Mouse (Mus musculus): ENCODE measurements around the gene Rapgef4.
"Not testable (repeated sequence)": the region's sequence is repeated elsewhere in the genome, so short reads cannot be mapped to it uniquely, and the experiment has no call there.

Gene Rapgef4

GRCm38 (mm10) chr2:72031717-72032116 lies 50.7 kb downstream of the Rapgef4 start:
- DNase-seq: no peak

- DNase-seq: peak; percentile 84 to 90
Observed at GRCm38 (mm10) chr2:72035616-72036015, 54.6 kb downstream of the Rapgef4 start.

GRCm38 (mm10) chr2:72037357-72037756 lies 56.3 kb downstream of the Rapgef4 start:
- DNase-seq: no peak

- peak; percentile 86 to 91 for DNase-seq
Observed at GRCm38 (mm10) chr2:72038235-72038634, 57.2 kb downstream of the Rapgef4 start.

- peak; percentile 79 to 82 for DNase-seq
Observed at GRCm38 (mm10) chr2:72038651-72039251, 57.7 kb downstream of the Rapgef4 start.

GRCm38 (mm10) chr2:72039522-72040045 lies 58.5 kb downstream of the Rapgef4 start:
- DNase-seq: no peak

GRCm38 (mm10) chr2:72041087-72041486 lies 60.0 kb downstream of the Rapgef4 start:
- peak in 1 of 2 experiments; percentile 66 for DNase-seq

GRCm38 (mm10) chr2:72042093-72042492 lies 61.1 kb downstream of the Rapgef4 start:
- DNase-seq: no peak

- peak in 1 of 2 experiments; percentile 30 for DNase-seq
Observed at GRCm38 (mm10) chr2:72044191-72044590, 63.2 kb downstream of the Rapgef4 start.

- DNase-seq: peak in 1 of 2 experiments; percentile 54
Observed at GRCm38 (mm10) chr2:72045024-72045423, 64.0 kb downstream of the Rapgef4 start.

- no peak for DNase-seq
Observed at GRCm38 (mm10) chr2:72045659-72046058, 64.6 kb downstream of the Rapgef4 start.

- DNase-seq: no peak
Observed at GRCm38 (mm10) chr2:72050451-72050850, 69.4 kb downstream of the Rapgef4 start.

GRCm38 (mm10) chr2:72054280-72054679 lies 73.2 kb downstream of the Rapgef4 start:
- DNase-seq: peak; percentile 42 to 45

- no peak for DNase-seq
Observed at GRCm38 (mm10) chr2:72054736-72055135, 73.7 kb downstream of the Rapgef4 start.

- DNase-seq: no peak
Observed at GRCm38 (mm10) chr2:72055476-72055875, 74.4 kb downstream of the Rapgef4 start.

- no peak for DNase-seq
Observed at GRCm38 (mm10) chr2:72056081-72056874, 75.2 kb downstream of the Rapgef4 start.

- no peak for DNase-seq
Observed at GRCm38 (mm10) chr2:72062931-72063330, 81.9 kb downstream of the Rapgef4 start.

- DNase-seq: no peak
Observed at GRCm38 (mm10) chr2:72068505-72068904, 87.5 kb downstream of the Rapgef4 start.

- DNase-seq: no peak
Observed at GRCm38 (mm10) chr2:72070086-72070485, 89.0 kb downstream of the Rapgef4 start.

- not testable (repeated sequence) for DNase-seq
Observed at GRCm38 (mm10) chr2:72073121-72073520, 92.1 kb downstream of the Rapgef4 start.

GRCm38 (mm10) chr2:72074999-72075561 lies 94.0 kb downstream of the Rapgef4 start:
- DNase-seq: no peak

- DNase-seq: no peak
Observed at GRCm38 (mm10) chr2:72077490-72078139, 96.6 kb downstream of the Rapgef4 start.

GRCm38 (mm10) chr2:72078140-72078521 lies 97.1 kb downstream of the Rapgef4 start:
- DNase-seq: no peak

Measured in cerebellum, postnatal 25 days (tissue).